Mouse (Mus musculus): ENCODE data around the gene Hist1h4a. TPM values are rescaled to one million over a fixed set of nuclear protein-coding genes. Genes with fewer than 3 reads are reported as not detected.
"Not testable (repeated sequence)": the region's sequence is repeated elsewhere in the genome, so short reads cannot be mapped to it uniquely, and the experiment has no call there.

Gene Hist1h4a
- polyA plus RNA-seq, 1 experiment from 2014 or later, result not detected

GRCm38 (mm10) chr13:23756790-23757189 is 4.2 kb downstream of the Hist1h4a start, which contains the start of gene Hist1h4b:
Gene Hist1h4b (plus strand): TSS chr13:23757013.
- Histone ChIP-seq H3K27me3 (no peaks in the 10 kb centered on the region), H3K36me3 (no peaks in the 10 kb centered on the region), H3K4me1 (peaks cover 29% of the 10 kb centered on the region), H3K4me2 (peak within 1 kb of the TSS; percentile 66), H3K9ac (peak within 1 kb of the TSS; percentile 59), H3K9me3 (no peaks in the 10 kb centered on the region), H3K27ac (peak within 1 kb of the TSS; percentile 95), H3K4me3 (peak within 1 kb of the TSS; percentile 42)
- WGBS, result under 1% methylated on average over 19 of the region's 22 CpGs
- peak; percentile 71; the same call in 1 of the 2 replicates for ATAC-seq (ENCODE audit: borderline replicate concordance, extremely low read depth, low FRiP score, low TSS enrichment)

DNA sequence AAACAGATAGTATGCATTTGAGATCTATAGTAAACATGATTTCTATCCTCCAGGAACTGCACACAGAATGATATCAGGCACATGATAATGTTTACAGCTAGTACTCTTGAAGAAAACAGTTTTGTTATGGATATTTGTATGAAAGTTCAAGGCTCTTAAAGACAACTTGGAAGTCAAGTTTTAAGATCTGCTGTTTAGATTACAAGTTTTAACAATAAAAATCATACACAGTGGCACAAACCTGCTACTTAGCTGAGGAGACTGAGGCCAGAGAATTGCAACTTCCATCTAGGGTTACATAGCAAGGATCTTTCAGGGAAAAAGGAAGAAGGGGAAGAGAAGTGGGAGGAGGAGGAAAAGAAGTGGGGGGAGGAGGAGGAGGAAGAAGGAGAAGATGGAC is 6.0 kb downstream of the Hist1h4a start:
- H3K4me1 ChIP-seq, result peaks cover 25% of the 10 kb centered on the region
- H3K9ac ChIP-seq, result no peak overlapping the region
- no peaks in the 10 kb centered on the region for H3K9me3 ChIP-seq
- no peak overlapping the region for H3K4me3 ChIP-seq
- 0 out of 2 replicates have a peak overlapping the region, but pooled peaks have one; percentile 1 for H3K27ac ChIP-seq
- H3K4me2 ChIP-seq, result no peak overlapping the region
- no peaks in the 10 kb centered on the region for H3K36me3 ChIP-seq
- no peak for ATAC-seq (ENCODE audit: borderline replicate concordance, extremely low read depth, low FRiP score, low TSS enrichment)
- H3K27me3 ChIP-seq, result no peaks in the 10 kb centered on the region

- no peaks in the 10 kb centered on the region for H3K9me3 ChIP-seq
- H3K4me2 ChIP-seq, result peak overlapping the region; percentile 52
- no peak for ATAC-seq (ENCODE audit: borderline replicate concordance, extremely low read depth, low FRiP score, low TSS enrichment)
- H3K27ac ChIP-seq, result peak overlapping the region; percentile 87
- H3K36me3 ChIP-seq, result no peaks in the 10 kb centered on the region
- H3K4me1 ChIP-seq, result peaks cover 20% of the 10 kb centered on the region
- H3K4me3 ChIP-seq, result peak overlapping the region; percentile 39
- WGBS, result 37% methylated on average over 4 of the region's 4 CpGs
- H3K9ac ChIP-seq, result no peak overlapping the region
- no peaks in the 10 kb centered on the region for H3K27me3 ChIP-seq
Measured at GRCm38 (mm10) chr13:23753314-23754078, 7.5 kb downstream of the Hist1h4a start.

DNA sequence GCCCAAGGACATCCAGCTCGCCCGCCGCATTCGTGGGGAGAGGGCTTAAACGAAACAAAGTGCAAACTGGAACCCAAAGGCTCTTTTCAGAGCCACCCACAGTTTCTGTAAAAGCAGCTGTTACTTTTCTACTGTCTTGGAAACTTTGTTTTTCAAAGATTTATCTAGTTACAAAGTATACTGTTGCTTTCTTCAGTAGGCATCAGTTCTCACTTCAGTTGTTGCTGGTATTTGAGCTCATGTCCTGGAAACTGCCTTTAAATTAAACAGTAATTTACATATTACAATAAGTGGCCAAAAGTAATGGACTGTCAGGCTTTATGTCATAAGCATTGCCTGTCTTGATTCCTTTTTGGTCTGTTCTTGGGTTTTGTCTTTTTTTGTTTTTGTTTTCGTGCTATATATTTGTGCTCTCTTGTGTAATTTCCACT is 8.3 kb downstream of the Hist1h4a start:
- peak overlapping the region; percentile 54 for H3K9ac ChIP-seq

GRCm38 (mm10) chr13:23752067-23752741 is 8.8 kb downstream of the Hist1h4a start, which contains the start of gene Hist1h3b:
Gene Hist1h3b (plus strand): TSS chr13:23752267.
- peak within 1 kb of the TSS; percentile 59 for H3K4me2 ChIP-seq
- peak within 1 kb of the TSS; percentile 44 for H3K4me3 ChIP-seq
- not testable (repeated sequence) for H3K27me3 ChIP-seq, H3K9me3 ChIP-seq, H3K36me3 ChIP-seq
- under 1% methylated on average over 18 of the region's 47 CpGs for WGBS
- H3K9ac ChIP-seq, result peak within 1 kb of the TSS; percentile 54
- peak within 1 kb of the TSS; percentile 98 for H3K27ac ChIP-seq
- ATAC-seq (ENCODE audit: borderline replicate concordance, extremely low read depth, low FRiP score, low TSS enrichment), result peak; percentile 89
- peaks cover 28% of the 10 kb centered on the region for H3K4me1 ChIP-seq

More for the DNA sequence above, 8.3 kb downstream of the Hist1h4a start:
- WGBS, result 3% methylated on average over 6 of the region's 6 CpGs
- H3K4me2 ChIP-seq, result peak overlapping the region; percentile 52
- H3K36me3 ChIP-seq, result no peaks in the 10 kb centered on the region
- peak overlapping the region; percentile 87 for H3K27ac ChIP-seq
- no peaks in the 10 kb centered on the region for H3K9me3 ChIP-seq
- peak overlapping the region; percentile 39 for H3K4me3 ChIP-seq
- peaks cover 27% of the 10 kb centered on the region for H3K4me1 ChIP-seq
- no peak for ATAC-seq (ENCODE audit: borderline replicate concordance, extremely low read depth, low FRiP score, low TSS enrichment)
- no peaks in the 10 kb centered on the region for H3K27me3 ChIP-seq

GRCm38 (mm10) chr13:23751478-23751956 is 9.5 kb downstream of the Hist1h4a start:
- H3K4me3 ChIP-seq, result peak overlapping the region; percentile 44
- peaks cover 30% of the 10 kb centered on the region for H3K4me1 ChIP-seq
- no peaks in the 10 kb centered on the region for H3K27me3 ChIP-seq
- ATAC-seq (ENCODE audit: borderline replicate concordance, extremely low read depth, low FRiP score, low TSS enrichment), result no peak
- peak overlapping the region; percentile 44 for H3K9ac ChIP-seq
- no peaks in the 10 kb centered on the region for H3K9me3 ChIP-seq
- no peaks in the 10 kb centered on the region for H3K36me3 ChIP-seq
- H3K4me2 ChIP-seq, result peak overlapping the region; percentile 59
- under 1% methylated on average over 11 of the region's 11 CpGs for WGBS
- H3K27ac ChIP-seq, result peak overlapping the region; percentile 98

DNA sequence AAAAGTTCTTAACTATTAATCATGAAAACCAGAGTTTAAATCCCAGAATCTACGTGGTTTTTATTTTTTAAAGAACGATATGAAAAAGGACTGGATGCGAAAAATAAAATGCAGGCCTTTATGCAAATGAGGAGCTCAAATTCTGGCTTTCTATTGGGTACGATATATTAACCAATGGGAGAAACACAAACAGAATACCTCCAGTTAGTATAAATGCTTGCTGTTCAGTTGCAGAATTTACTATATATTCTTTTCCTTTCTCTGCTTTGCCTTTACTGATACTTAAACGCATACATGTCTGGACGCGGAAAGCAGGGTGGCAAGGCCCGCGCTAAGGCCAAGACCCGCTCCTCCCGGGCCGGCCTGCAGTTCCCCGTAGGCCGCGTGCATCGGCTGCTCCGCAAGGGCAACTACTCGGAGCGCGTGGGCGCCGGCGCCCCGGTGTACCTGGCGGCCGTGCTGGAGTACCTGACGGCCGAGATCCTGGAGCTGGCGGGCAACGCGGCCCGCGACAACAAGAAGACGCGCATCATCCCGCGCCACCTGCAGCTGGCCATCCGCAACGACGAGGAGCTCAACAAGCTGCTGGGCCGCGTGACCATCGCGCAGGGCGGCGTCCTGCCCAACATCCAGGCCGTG is 10.1 kb downstream of the Hist1h4a start, which contains the start of gene Hist1h2ab:
Hist1h2ab (plus strand) TSS at position 288 of the 639 bp plus-strand sequence.
- not testable (repeated sequence) for H3K27me3 ChIP-seq, H3K36me3 ChIP-seq, H3K9me3 ChIP-seq
- peak within 1 kb of the TSS; percentile 98 for H3K27ac ChIP-seq
- peak within 1 kb of the TSS; percentile 44 for H3K9ac ChIP-seq
- ATAC-seq (ENCODE audit: borderline replicate concordance, extremely low read depth, low FRiP score, low TSS enrichment), result peak; percentile 44
- peak within 1 kb of the TSS; percentile 59 for H3K4me2 ChIP-seq
- WGBS, result under 1% methylated on average over 32 of the region's 47 CpGs
- H3K4me3 ChIP-seq, result peak within 1 kb of the TSS; percentile 44
- peaks cover 30% of the 10 kb centered on the region for H3K4me1 ChIP-seq

DNA sequence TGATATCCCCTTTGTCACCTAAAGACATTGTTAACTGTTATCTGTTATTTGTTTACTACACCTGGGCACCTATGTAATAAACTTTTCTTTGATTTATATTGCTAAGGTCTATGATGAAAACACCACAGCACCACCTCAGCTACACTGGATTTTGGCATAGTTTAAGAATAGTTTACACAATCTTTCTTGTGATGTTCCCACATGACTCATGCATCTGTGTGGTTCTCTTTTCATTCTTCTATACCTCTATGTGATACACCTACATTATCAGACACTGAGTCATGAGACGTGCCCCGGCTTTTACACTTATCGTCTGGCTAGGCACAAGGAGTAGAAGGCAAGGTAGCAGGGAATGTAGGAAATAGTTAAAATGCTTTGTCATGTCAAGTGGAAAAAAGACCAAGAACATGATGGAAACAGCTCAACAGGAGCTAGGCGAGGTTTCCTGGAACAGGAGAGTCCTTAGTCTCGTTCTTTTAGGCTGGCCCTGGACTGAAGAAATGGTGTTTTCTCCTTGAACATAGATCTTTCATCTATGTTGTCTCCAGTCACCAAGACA is 11.4 kb downstream of the Hist1h4a start:
- Histone ChIP-seq H3K27me3 (no peaks in the 10 kb centered on the region), H3K4me3 (no peak overlapping the region), H3K9ac (no peak overlapping the region), H3K36me3 (no peaks in the 10 kb centered on the region), H3K4me1 (peaks cover 31% of the 10 kb centered on the region), H3K27ac (peak overlapping the region; percentile 87), H3K4me2 (no peak overlapping the region), H3K9me3 (no peaks in the 10 kb centered on the region)
- ATAC-seq (ENCODE audit: borderline replicate concordance, extremely low read depth, low FRiP score, low TSS enrichment), result no peak
- 83% methylated on average over 5 of the region's 5 CpGs for WGBS

DNA sequence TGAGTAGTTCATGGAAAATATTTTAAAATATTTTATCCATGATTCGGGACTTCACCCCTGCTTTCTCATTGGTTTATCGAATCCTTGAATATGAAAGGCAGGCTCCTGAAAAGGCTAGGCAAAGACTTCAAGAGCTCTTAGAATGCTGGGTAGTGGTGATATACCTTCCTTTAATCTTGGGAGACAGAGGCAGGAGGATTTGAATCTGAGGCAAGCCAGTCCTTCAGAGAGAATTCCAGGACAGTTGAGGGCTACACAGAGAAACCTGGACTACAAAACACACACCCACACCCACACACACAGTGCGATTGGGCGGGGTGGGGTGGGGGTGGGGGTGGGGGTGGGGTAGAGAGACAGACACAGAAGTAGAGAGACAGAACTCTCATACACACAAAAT is 13.1 kb downstream of the Hist1h4a start:
- Histone ChIP-seq H3K4me1 (peaks cover 24% of the 10 kb centered on the region), H3K4me2 (peak overlapping the region; percentile 63), H3K27ac (peak overlapping the region; percentile 98), H3K9me3 (no peaks in the 10 kb centered on the region), H3K4me3 (peak overlapping the region; percentile 34; the same call in 1 of the 2 replicates), H3K27me3 (no peaks in the 10 kb centered on the region), H3K9ac (peak overlapping the region; percentile 34), H3K36me3 (no peaks in the 10 kb centered on the region)
- ATAC-seq (ENCODE audit: borderline replicate concordance, extremely low read depth, low FRiP score, low TSS enrichment), result no peak
- WGBS, result 2% methylated on average over 4 of the region's 4 CpGs

- WGBS, result 4% methylated on average over 10 of the region's 13 CpGs
- ATAC-seq (ENCODE audit: borderline replicate concordance, extremely low read depth, low FRiP score, low TSS enrichment), result peak; percentile 5; the same call in 1 of the 2 replicates
Measured at GRCm38 (mm10) chr13:23747081-23747891, 13.7 kb downstream of the Hist1h4a start.

More at GRCm38 (mm10) chr13:23747081-23747891, 13.7 kb downstream of the Hist1h4a start:
- Histone ChIP-seq H3K27me3 (no peaks in the 10 kb centered on the region), H3K4me1 (peaks cover 21% of the 10 kb centered on the region), H3K4me2 (peak overlapping the region; percentile 63), H3K4me3 (peak overlapping the region; percentile 34), H3K36me3 (no peaks in the 10 kb centered on the region), H3K27ac (peak overlapping the region; percentile 98), H3K9ac (peak overlapping the region; percentile 59), H3K9me3 (no peaks in the 10 kb centered on the region)
